Mouse (Mus musculus): ENCODE data around the gene Ptpre.
A peak's percentile ranks its signal among the peaks of the same experiment; 100 is the strongest.
"Not testable (repeated sequence)": the region's sequence is repeated elsewhere in the genome, so short reads cannot be mapped to it uniquely, and the experiment has no call there.

Ptpre gene

DNA sequence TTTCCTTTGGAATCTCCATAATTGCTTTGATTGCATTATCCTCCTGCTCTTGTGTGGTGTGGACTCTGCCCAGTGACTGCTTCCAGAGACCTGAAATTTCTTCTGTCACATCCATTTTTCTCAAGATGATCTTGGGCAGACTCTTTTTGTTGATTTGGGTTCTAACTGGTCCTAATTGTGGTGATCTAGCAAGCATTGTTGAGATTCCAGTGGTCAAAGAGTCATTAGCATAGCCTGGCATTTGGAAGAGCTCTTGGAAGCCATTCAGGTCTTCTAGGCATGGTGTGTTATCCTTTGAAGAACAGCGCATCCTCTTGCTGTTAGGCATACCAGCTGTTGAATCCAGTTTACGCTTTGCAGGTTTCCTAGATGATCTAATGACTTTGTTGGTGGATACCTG, 161.1 kb downstream of the Ptpre start:
- DNase-seq = no peak

DNA sequence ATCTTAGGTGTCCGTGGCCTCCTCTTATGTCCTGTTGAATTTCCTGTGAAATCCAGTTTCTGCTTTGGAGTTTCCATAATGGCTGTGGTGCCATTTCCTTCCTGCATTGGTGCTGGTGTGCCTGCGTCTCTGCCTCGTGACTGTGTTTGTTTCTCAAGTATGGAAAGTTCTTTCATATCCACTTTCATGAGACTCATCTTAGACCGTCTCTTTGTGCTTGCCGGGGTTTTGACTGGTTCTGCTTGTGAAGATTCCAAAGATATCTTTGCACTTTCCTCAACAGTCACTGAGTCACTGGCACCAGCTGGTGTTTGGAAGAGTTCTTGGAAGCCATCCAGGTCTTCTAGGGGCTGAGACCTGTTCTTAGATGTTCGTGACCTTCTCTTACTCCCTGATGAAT, 162.1 kb downstream of the Ptpre start:
- DNase-seq = not testable (repeated sequence)

DNA sequence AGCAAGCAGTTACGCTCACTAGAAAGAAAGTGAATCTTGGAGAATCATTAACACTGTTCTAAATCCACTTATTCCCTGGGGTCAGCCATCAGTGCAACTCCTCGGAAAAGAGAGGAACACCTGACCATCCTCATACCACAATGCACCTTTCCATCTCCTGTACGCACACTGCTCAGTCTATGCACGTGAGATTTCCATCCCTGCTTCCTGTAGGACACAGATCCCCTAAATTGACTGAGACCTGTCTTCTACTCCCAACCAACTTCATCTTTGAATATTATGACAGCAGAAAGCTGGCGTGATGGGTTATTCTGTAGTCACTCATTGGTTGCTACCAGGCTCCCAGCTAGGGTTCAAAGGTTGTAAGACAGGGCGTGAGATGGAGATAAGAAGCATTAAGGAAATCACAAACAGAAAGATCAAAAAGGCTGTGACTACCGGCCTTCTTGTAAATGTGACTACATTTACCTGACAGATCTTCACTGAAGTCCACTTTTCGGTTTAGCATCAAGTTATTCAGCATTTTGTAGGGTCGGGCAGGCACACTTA, 166.4 kb downstream of the Ptpre start:
- DNase-seq = no peak

DNA sequence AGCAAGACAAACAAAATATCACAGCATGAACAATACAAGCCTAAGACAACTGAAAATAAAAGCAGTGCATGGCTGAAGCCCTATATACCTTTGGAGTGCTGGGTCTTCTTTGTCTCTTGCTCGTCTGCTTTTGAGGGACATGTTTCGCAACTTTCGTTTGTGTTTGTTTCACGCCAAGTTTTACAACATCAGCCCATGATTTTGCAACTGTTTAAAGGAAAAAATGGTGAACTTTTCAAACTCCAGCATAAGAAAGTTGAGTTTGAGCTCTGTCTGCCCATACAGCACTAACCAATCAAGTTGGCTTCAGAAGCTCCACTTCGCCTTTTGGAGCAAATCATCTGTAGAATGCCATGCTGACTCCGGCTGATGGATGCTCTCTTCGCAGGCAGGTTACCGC, 167.0 kb downstream of the Ptpre start:
- DNase-seq = no peak

DNA sequence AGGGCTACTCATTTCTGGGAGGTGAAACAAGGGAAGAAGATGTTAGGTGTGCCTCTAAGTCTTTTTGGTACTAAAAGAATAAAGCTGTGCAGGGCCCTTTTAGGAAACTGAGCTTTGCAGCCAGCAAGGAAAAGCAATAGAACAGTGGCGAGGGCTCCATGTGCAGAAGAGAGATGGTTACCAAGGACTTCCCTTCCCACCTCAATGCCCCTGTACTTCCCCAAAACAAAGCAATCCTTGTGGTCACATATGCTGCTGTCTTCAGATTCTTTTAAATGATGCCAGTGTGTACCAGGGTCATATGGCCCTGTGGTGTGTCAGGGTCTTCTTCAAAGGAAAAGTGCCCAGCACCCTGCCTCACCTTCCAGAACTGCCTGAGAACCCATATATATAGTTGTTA, 167.8 kb downstream of the Ptpre start:
- DNase-seq = no peak

DNA sequence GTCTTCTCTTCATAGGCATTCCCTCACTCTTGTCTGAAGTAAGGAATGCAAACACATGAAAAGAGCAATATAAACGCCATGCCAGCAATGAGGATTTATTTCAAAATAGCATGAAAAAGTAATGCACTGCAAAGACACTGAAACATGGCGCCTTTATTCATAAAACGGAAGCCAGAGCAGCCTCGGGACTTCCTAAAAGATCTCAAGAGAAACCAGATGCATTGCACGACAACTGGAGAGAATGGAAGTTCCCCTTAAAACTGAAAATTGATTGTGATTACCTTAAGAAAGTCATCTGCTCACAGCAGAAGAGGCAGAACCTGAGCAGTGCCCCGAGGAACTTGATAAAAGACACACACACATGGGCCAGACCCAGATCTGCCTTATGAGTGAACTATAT, 168.5 kb downstream of the Ptpre start:
- DNase-seq = no peak

DNA sequence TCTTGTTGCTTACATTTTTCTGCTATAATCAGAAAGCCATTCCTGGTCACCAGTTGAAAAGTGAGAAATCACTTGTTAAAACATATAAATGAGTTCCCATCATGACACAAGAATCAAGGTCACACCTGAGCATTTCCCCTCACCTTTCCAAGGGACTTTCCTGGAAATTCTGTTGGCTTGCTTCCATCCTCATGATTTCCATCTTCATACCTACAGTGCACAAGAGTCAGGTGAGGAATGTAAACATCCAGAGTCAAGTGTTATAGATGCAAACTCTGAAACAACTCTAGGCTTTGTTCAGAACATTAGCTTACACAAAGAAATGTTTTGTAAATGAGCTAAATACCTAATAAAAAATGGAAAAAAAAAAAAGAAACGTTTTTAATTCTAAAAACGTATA, 173.4 kb downstream of the Ptpre start:
- no peak for DNase-seq

DNA sequence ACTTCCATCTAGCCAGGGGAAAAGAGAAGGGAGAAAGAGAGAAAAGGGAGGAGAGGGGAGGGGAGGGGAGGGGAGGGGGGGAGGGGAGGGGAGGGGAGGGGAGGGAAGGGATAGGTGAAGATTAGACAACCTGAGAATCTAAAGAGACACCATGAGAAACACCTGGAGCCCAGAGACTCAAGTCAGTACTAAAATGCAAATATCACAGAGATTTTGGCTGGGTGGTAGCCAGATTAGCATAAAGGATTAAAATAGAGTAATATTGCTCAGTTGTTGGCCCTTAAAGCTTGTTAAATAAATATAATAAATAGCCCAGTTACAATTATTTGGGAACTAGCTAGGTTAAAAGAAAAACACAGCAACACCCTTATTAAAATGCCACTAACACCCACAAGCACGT, 175.3 kb downstream of the Ptpre start:
- DNase-seq = no peak

DNA sequence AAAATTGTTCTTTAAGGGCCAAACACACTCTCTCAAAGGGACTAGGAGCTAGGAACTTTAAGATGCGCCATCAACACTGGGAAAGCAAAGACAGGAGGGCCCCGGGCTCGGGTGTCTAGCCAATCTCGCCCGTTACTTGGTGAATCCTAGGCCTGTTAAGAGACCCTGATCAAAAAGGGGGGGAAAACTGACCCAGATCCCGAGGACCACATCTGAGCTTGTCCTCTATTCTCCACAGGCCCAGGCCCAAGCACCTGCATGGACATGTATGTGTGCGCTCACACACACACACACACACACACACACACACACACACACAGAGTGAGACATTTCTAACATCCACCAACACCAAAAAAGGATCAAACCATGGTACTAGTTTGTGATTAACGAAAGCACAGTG, 176.0 kb downstream of the Ptpre start:
- no peak for DNase-seq

DNA sequence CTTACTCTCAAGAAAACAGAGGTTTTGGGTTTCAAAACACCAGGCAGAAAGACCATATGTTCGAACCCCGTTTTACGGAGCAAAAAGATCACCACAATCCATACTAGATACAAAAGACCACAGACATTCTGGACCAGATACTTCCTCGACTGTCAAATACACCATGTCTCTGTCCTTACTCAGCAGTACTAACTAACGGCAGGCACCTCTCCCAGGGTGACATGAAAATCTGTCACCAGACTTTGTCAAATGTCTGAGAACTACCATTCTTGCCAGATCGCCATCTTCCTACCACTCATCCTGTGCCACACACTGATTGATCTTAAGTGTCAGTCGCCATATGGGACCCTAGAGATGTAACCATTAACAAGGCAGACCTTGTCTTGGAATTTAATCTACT, 177.9 kb downstream of the Ptpre start:
- no peak for DNase-seq

DNA sequence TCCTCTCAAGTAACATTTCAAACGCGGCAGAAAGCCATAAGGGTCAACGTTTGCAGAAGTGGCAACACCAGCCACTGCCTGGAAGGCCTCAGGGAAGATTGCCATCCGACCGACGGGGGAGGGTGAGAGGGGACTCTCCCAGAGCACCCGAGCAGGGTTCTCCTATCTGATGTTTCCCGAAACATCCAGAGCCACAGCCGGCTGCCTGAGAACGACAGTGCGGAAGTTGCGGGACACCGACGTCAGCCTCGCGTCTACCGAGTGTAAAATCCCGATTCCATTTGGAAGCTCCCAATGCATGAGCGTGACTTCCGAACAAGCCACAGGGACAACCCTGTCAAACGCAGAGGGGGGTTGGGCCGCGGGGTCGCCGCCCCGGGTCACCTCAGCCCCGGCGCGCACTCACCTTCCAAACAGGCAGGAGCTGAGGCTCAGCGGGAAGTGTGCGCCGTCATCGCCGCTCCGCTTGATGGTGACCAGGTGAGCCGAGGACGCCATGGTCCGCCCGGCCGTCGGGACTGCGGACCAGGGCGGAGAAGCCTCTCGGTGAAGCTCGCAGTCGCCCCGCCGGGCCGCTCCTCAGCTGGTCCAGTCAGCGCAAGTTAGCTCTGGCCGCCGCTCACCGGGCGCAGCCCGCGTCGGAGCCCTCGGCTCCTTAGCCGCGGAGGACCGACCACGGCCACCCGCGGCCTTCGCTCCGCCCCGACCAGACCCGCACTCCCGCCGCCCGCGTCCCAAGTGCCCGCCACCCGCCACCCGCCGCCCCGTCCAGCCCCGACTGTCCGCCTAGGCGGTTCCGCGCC, 178.6 kb downstream of the Ptpre start, which contains the start of gene Mki67:
Gene Mki67 (minus strand): TSS at position 720 of the 803 bp plus-strand sequence.
- DNase-seq = peak; percentile 14

DNA sequence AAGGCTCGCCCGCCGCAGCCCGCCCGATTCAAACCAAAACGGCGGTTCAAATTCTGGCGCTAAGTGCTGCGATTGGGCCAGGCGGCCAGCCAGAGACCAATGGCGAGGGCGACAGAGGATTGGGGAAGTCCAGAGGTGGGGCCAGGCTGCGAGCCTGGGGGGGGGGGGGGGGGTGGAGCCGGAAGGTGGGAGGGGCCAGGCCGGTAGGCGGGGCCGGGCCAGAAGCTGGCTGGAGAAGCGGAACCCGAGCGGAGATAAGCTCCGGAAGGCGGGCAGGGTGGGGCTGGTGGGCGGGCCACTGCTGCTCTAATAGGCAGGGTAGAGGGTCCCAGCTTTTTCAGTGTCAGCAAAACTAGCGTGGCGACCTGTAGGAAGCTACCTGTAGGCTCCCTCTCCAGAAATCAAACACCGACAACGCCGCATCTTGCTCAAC, 179.2 kb downstream of the Ptpre start:
- DNase-seq = peak; percentile 83

DNA sequence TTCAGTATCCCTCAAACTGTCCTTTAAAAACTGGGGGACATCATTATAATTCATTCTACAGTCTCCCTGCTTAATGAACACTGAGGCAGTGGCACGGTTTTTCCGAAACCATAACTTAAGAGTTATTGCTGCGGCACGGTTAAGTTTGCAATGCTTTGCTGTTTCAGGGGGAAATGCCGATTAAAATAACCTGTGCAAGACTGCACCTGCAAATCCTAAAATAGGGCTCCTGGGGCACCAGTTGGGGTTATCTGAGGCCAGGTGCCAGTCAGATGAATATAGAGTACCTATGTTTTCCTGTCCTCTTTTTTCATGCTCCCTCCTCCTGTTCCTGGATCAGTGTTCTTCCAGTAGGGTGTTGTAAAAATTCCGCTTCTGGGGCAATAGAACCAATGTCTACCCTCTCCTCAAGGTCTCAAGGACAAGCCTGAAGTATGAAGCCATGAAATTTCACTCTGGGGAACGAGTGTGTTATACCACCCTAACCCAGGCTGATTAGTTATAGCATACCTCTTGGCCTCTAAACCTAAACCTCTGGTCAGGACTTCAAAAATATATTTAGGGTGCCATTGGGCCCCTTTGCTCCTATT, 179.8 kb downstream of the Ptpre start:
- no peak for DNase-seq

DNA sequence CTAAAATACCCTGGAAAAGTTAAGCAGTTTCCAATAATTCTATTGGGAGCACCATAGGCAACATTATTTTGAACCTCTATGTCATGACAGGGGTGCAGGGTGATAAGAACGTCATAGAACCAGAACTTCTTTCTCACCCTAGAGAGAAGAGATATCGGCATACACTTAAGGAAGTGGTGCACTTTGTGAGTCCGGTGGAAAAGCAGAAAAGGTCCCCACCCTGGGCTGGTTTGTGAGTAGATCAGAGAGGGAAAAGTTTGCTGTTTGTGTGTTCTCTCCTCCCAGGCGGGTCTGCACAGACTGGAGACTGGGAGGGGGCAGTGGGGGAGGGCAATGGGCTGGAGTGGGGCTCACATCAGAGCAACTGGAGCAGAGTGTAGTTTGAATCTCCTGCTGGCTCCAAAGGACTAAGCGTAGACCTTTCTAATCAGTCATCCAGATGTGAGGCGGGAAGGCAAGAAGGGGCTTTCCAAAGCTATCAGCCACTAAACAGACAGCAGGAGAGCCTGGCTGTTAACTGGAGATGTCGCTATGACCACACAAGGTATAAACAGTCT, 184.2 kb downstream of the Ptpre start:
- DNase-seq = no peak

DNA sequence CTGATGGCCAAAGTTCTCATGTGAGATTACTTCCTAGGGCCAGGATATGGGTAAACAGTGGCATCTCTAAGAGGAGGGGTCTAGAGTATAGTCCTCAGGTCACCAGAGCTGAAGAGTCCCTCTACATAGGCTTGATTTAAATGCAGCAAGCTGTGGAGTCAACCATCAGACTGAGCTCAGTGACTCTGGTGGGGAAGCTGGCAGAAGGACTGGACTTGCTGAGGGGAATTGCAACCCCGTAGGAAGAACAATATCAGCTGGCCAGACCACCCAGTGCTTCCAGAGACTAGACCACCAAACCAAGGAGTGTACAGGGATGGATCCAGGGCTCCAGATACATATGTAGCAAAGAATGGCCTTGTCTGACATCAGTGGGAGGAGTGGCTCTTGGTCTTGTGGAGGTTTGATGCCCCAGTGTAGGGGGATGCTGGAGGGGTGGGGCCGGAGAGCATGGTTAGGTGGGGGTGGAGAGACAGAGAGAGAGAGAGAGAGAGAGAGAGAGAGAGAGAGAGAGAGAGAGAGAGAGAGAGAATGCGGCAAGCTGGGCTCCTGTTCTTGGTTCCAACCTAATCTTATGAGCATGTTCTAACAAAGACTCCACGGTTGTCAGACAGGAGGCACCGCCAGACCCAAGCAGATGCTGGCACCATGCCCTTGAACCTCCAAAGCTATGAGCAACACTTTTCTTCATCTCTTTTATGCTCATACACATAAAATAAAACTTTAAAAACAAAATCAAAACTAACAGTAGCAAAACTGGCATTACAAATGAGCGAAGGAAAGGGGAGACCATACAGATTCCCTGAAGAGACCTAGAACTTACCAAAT, 184.9 kb downstream of the Ptpre start:
- DNase-seq = no peak

DNA sequence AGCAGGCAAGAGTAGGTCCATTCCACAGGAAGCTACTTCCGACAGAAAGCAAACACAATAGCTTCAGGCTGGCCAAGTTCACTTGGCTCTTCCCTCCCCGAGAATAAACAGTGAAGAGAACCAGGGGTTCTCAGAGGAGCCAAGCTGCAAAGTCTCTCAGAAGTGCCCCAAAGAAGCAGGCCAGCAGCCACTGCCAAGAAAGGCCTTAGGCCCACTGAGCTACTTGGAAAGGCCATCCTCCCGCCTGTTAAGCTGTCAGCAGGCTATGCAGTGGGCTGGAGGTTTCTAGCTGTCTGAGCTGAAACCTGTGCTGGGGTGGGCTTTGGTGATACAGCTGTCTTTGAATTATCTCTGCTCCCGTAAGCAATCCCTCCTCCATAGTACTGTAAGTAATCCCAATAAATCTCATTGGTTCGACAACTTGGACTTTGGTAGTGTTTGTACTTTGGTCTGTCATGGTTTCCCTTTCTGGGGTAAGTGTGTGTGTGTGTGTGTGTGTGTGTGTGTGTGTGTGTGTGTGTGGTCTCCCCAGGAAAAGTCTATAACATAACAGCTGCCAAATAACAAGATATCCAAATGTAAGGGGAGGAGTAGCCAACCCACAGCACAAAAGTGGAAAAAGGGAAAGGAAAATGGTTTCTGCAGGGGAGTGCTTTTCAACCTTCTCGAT, 186.5 kb downstream of the Ptpre start:
- DNase-seq = no peak

DNA sequence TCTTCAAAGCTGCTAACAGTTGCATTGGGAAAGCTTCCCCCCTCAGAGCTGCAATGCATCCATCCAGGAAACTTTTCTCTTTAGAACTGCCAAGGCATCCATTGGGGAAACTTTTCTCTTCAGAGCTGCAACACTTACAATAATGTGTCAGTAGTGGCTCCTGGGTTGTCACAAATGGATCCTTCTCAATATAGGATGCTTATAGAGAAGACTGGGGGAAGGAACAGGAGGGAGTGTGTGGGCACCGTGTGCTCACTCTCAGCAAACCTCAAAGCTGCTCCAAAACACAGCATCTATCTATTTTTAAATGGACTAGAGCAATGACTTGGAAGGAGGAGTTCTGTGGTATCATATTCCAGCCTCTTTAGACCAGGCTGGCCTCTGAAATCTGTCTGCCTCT, 189.4 kb downstream of the Ptpre start:
- DNase-seq = no peak

DNA sequence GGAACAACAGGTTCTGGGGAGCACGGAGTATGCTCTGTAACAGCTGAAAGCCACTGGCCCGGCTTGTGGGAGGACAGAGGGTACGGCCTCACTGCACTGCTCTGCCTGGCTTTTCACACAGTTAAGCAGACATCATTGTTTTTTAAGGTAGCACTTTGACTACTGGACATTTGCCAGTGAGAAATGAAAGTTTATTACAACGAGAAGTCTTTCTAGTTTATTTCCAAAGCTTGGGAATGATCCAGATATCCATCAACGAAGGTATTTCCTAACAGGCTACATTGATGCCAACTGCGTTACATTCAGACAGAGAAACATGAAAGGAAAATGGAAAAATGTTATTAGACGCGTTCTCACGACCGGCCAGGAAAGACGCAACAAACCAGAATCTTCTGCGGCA, 190.8 kb downstream of the Ptpre start:
- no peak for DNase-seq

DNA sequence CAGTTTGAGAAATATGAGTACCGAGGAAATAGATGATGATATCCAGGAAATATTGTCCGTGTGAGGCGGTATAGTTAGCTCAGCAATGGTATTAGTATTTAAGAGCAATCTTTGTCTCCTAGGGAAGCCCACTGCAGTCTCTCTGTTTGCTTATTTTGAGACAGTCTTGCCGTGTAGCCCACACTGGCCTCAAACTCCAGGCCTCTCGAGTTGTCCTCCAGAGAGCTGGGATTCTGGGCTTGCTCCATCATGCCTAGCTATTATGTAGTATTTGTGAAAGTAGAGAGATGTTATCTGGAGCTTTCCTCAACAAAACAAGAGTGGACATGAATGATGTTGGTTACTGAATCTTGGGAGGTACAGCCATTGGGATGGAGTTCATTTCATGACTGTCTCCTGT, 197.1 kb downstream of the Ptpre start:
- DNase-seq = no peak

DNA sequence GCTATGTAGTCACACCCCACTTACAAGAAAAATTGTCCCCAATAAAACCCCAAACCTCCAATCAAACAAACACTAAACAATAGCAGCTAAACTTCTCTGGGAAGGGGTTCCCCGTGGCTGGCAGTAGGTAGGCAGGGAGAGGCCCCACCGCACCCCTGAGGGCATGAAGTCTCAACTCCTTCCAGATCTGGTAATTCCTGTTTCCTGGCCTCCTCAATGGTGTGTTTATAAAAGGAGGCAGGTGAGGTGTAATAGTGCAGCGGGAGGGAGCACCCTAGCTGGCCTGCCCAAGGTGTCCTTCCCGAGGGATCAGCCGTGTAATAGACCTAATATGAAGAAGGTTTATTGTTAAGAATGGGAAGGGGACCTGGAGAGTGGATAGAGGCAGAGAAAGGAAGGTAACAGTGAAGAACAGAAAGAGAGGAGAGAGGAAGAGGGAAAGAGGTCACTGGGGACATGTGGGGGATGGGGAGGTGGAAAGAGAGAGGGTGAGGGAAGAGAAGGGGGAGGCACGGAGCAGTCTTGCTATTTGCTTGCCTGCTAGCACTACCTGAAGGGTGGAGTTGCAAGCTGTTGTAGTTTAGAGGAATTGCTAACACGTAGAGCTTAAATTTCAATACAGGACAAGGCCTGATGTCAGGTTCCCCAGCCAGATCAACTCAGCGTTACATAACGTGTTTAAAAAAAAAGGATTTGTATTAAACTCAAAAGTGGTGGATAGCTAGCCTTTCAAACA, 197.8 kb downstream of the Ptpre start:
- DNase-seq = peak; percentile 23

Data from kidney, adult 9 months (tissue).